Mouse (Mus musculus) G1E (cell line): ENCODE data around the gene Srpx. TPM values are rescaled to one million over a fixed set of nuclear protein-coding genes. Genes with fewer than 3 reads are reported as not detected.

Source experiments
- ATAC-seq: 2 replicates; pipeline ENCODE4 v1.8.0; 2016; ENCODE audit warnings: mild to moderate bottlenecking; ENCODE audit not compliant: insufficient number of reproducible peaks, poor library complexity, low FRiP score, severe bottlenecking; ENCODE audit errors: extremely low read depth
- DNase-seq: peaks from one replicate; pipeline ENCODE4 v3.0.0; 2012; ENCODE audit warnings: low spot score
- H3K27me3 ChIP-seq: 2 replicates; pipeline ENCODE4 v1.6.1; 2012; ENCODE audit warnings: mild to moderate bottlenecking, low read length, inconsistent platforms; ENCODE audit not compliant: insufficient read depth
- H3K36me3 ChIP-seq: replicated peaks from 2 replicates; pipeline ENCODE3; 2012; ENCODE audit warnings: mild to moderate bottlenecking, inconsistent platforms
- H3K4me1 ChIP-seq: 2 replicates; pipeline ENCODE4 v1.6.1; 2012; ENCODE audit warnings: low read depth, low read length, inconsistent platforms, mixed read lengths; ENCODE audit not compliant: insufficient read depth
- H3K4me3 ChIP-seq: 2 replicates; pipeline ENCODE4 v1.5.1; 2012; ENCODE audit warnings: low read depth, mild to moderate bottlenecking, inconsistent platforms, low read length, moderate library complexity, mixed read lengths
- H3K9me3 ChIP-seq: replicated peaks from 2 replicates; pipeline ENCODE4 v1.6.1; 2012; ENCODE audit warnings: inconsistent platforms
- CTCF ChIP-seq: IDR thresholded peaks from 2 replicates; pipeline ENCODE4 v1.5.1; 2012; ENCODE audit warnings: low read depth, low read length, inconsistent platforms, mixed read lengths
- GATA1 ChIP-seq: IDR thresholded peaks from 2 replicates; pipeline ENCODE4 v1.6.1; 2012; ENCODE audit warnings: borderline replicate concordance, low read length, inconsistent platforms, mixed read lengths
- GATA2 ChIP-seq: IDR thresholded peaks from 2 replicates; pipeline ENCODE4 v1.6.1; 2012; ENCODE audit warnings: low read depth, low read length, inconsistent platforms, borderline replicate concordance
- POLR2AphosphoS5 ChIP-seq: IDR thresholded peaks from 2 replicates; pipeline ENCODE4 v1.6.1; 2012; ENCODE audit warnings: low read depth, low read length, inconsistent platforms; ENCODE audit not compliant: insufficient replicate concordance
- TAL1 ChIP-seq: conservative IDR thresholded peaks from 2 replicates; pipeline ENCODE4 v1.6.1; 2012; ENCODE audit warnings: low read depth, low read length, inconsistent platforms, mixed read lengths
- polyA plus RNA-seq: library from polyadenylated mRNA; stranded (reverse); fragments of >175 nt; gene quantifications from 2 replicates; pipeline ENCODE4 v1.2.3, GENCODE M21; 2012
- total RNA-seq, 2 experiments: library from RNA; stranded (forward) in 1 of 2; stranded (reverse) in 1 of 2; fragments of 200-1000 nt in 1 of 2; fragments of >200 nt in 1 of 2; fragmentation: Nextera tagmentation in 1 of 2; gene quantifications; 2 replicates each; pipeline ENCODE4 v1.2.3; 2014 to 2017

Gene Srpx
- total and polyA plus RNA-seq, 3 experiments: not detected

DNA sequence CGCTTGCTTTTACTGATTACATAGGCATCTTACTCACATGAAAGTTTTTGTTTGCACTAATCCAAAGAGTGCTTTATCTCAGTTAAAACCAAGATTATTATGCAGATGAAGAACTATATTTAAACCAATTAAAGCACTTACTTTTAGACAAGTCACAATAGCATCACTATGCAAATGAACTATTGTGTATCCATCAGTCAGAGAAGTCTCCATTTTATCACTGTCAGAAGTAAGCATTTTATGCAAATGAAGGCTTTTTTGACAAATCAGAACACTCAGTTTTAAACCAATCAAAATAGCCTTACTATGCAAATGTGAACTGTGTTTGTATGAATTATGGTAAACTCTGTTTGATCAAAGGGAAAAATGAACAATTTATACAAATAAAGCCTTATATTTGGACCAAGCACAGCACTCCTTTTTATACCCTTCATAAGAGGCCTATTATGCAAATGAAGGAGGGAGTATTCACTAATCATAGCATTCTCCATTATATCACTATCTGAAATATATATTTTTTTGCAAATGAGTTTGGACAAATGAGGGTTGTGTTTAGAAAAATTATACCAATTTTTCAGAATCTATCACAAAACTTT lies 109.7 kb downstream of the Srpx start:
- ATAC-seq: no peak
- TF ChIP-seq POLR2AphosphoS5: no peak
- no peak for TF ChIP-seq CTCF
- TF ChIP-seq GATA2: no peak
- TF ChIP-seq TAL1: no peak
- no peak for TF ChIP-seq GATA1
- Histone ChIP-seq H3K36me3 (no peaks in the 10 kb centered on the region), H3K4me3 (no peak overlapping the region), H3K9me3 (no peaks in the 10 kb centered on the region), H3K4me1 (no peaks in the 10 kb centered on the region), H3K27me3 (no peaks in the 10 kb centered on the region)
- DNase-seq: no peak

DNA sequence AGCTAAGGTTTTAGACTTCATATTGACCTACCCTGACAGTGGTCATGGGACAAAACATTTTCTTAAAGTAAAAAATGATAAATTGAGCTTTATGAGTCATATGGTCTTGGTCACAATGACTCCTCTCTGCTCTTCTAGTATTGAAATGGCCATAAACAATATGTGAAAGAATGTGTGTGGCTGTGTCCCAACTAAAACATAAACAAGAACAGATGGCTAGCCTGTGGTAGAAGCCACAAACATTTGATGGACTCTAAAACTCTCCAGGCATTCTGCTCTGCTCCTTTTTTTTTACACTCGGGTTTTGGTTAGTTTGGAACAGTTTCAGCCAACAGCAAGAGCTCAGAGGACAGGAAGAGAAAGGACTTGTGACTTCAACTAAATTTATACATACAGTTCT lies 111.6 kb downstream of the Srpx start:
- TF ChIP-seq CTCF (no peak), GATA2 (no peak), TAL1 (no peak), POLR2AphosphoS5 (no peak), GATA1 (no peak)
- Histone ChIP-seq H3K9me3 (no peaks in the 10 kb centered on the region), H3K27me3 (no peaks in the 10 kb centered on the region), H3K4me1 (no peaks in the 10 kb centered on the region), H3K4me3 (no peak overlapping the region), H3K36me3 (no peaks in the 10 kb centered on the region)
- no peak for DNase-seq
- no peak for ATAC-seq

DNA sequence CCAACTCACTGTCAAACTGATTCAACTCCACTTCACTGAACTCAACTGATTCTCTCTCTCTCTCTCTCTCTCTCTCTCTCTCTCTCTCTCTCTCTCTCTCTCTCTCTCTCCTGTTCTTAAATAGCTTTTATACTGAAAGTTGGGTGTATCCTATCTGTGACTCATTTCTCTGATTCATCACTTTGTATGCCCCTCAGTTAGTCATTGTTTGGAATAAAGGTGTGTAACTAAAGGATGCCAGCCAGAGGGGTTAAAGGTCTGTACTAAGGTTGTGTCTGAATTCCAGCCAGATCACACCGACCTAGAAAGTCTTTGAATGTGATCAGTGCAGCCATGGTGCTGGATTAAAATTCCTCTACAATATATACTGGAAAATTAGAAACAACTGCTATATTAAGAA lies 116.8 kb downstream of the Srpx start:
- H3K4me1 ChIP-seq: no peaks in the 10 kb centered on the region
- no peaks in the 10 kb centered on the region for H3K9me3 ChIP-seq
- DNase-seq: no peak
- TF ChIP-seq CTCF (no peak), GATA2 (no peak), GATA1 (no peak), POLR2AphosphoS5 (no peak), TAL1 (no peak)
- no peaks in the 10 kb centered on the region for H3K27me3 ChIP-seq
- H3K36me3 ChIP-seq: peaks cover 2% of the 10 kb centered on the region
- ATAC-seq: no peak
- H3K4me3 ChIP-seq: no peak overlapping the region

Other genes starting within 250 kb of the Srpx start
- 46.2 and 53.1 TPM in 2 replicates for gene Sytl5, start 232.1 kb downstream of the Srpx start, total RNA-seq (2014; fragmentation: Nextera tagmentation)
- 6.9 and 8.7 TPM in 2 replicates for gene Sytl5, start 232.1 kb downstream of the Srpx start, total RNA-seq (2017)
- 0.41 and 0.64 TPM in 2 replicates for gene Sytl5, start 232.1 kb downstream of the Srpx start, polyA plus RNA-seq
- 25.8 and 26.3 TPM in 2 replicates for gene Rpgr, start 99.2 kb upstream of the Srpx start, total RNA-seq (2014; fragmentation: Nextera tagmentation)
- gene Rpgr, start 99.2 kb upstream of the Srpx start, total RNA-seq (2017): 15.5 and 17.0 TPM in 2 replicates
- 0.63 and 1.00 TPM in 2 replicates for gene Rpgr, start 99.2 kb upstream of the Srpx start, polyA plus RNA-seq
- not detected in 2 replicates for gene Otc, start 134.6 kb upstream of the Srpx start, total RNA-seq (2014; fragmentation: Nextera tagmentation)
- gene Otc, start 134.6 kb upstream of the Srpx start, total RNA-seq (2017): 0.22 and 0.23 TPM in 2 replicates
- gene Otc, start 134.6 kb upstream of the Srpx start, polyA plus RNA-seq: not detected in 2 replicates